Mouse (Mus musculus): ENCODE measurements at regions not wholly inside any gene's neighbourhood (a gene's known extent, or its start where the extent isn't known, plus 50 kb on each side); places are given as distances from the start of the nearest gene placed in this dataset.

- no peak for DNase-seq (ENCODE audit: low spot score)
These were observed 252.7 kb upstream of the Dnajc24 start for GRCm38 (mm10) chr2:106256012-106256411.

DNA sequence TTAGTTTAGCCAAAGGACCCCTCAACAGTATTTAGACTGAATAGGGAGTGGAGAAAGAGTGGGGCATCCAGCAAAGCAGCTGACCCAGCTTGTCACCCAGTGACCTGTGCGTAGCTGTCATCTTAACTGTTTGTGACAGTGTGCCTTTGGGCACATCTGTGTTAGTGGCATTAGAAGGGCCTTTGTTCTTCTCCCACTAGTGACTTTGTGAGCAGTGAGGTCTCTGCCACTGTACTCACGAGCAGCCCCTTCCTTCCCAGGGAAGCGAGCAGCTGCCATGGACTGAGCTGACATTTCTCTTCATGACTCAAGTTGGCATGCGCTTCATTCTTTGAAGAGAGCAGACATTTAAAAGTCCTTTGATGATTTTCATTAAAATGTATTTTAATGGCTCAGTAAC, 231.0 kb upstream of the Dnajc24 start:
- no peak for DNase-seq (ENCODE audit: low spot score)

- DNase-seq (ENCODE audit: low spot score), result no peak
These were observed 227.8 kb upstream of the Dnajc24 start for GRCm38 (mm10) chr2:106231136-106231535.

- DNase-seq (ENCODE audit: low spot score), result no peak
These were observed 226.7 kb upstream of the Dnajc24 start for GRCm38 (mm10) chr2:106230021-106230420.

DNA sequence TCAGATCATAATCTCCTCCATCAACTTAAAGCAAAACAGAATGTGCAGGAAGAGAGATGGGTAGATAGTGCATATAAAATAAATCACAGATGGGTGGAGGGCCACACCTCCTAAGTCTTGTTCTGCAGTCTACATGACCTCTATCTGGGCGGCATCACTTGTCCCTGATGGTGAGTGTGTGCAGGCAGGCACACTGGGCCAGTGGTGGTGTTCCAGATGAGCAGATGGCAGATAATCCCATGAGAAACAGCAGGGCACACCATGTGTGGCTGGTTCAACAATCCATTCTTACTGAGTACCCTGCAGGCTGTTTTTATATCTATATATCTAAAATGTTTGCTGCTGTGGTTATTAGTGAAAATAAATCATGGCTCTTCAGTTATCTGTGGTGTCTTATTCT, 224.9 kb upstream of the Dnajc24 start:
- no peak for DNase-seq (ENCODE audit: low spot score)

DNA sequence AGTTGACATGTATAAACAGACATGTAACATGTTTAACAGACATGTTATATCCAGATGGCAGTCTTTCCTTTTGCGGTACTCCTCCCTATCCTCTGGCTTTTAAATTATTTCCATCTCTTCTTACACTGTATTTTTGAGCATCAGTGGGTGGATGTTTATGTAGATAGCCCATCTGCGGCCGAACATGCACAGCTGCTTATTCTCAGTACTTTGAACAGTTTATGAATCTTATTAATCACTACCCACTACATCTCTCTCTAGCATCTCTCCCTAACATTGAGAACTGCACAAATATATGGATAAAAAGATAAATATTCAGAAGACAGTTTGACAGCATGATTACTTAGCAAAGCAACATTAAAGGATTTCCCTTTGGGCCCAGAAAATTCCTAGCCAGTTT, 212.8 kb upstream of the Dnajc24 start:
- no peak for DNase-seq (ENCODE audit: low spot score)

DNA sequence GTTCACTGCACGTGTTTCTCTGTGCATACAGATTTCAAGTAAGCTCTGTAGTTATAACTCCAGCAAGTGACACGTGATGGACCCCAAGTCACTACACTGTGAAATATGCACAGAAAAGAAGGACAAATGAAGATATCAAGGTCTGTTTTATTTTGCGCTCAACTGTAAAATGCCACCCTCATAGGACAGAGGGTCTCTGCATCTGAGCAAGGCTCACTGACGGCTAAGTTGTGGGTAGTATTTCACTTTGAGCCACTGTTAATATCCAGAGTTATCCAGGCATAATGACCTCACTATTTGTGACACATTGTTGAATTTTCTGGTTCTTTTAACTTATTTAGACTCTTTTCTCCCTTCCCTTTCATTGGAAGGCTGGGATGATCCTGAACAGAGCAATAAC, 210.4 kb upstream of the Dnajc24 start:
- DNase-seq (ENCODE audit: low spot score), result no peak

- no peak for DNase-seq (ENCODE audit: low spot score)
These were observed 207.4 kb upstream of the Dnajc24 start for GRCm38 (mm10) chr2:106210773-106211172.

DNA sequence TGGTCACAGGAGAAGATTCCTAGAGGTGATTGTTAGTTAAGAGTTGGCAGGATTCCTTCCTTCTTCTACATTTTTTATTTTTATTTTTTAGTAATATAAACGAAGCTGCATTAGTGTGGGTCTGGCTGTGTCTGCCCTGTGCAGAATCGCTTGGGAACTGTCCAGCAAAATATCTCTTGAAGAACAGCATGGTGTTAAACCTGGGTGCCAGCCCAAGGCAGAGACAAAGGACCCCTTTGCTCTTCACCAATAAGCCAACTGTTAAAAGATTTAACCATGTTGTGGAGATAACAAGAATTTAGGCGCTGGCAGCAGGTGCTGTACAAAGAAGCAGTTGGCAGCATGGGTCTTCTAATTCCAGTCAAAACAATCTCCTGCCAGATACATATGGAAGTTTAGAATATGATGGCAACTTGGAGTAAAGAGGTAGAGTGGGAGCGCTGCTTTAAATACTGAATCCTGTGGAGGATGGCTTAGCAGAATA, 205.5 kb upstream of the Dnajc24 start:
- DNase-seq (ENCODE audit: low spot score), result no peak

DNA sequence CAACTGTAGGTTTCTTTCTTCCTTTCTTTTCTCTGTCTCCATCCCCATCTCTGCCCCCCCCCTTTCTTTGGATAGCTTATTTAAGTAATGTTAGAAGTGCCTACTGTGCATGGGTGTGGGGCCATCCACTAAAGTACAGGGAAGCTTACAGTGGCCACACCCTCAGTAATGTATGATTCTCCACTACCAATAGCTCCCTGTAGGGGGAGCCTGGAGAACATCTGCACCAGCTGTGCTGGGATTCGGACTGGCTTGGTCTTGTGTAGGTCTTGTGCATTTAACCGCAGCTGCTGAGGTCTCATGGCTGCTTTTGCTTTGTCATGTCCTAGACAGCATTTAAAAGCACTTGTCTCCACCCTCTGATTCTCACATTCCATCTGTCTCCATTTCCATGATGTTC, 196.8 kb upstream of the Dnajc24 start:
- no peak for DNase-seq (ENCODE audit: low spot score)

- no peak for DNase-seq (ENCODE audit: low spot score)
These were observed 191.8 kb upstream of the Dnajc24 start for GRCm38 (mm10) chr2:106195170-106195569.

GRCm38 (mm10) chr2:106194369-106195023, 191.1 kb upstream of the Dnajc24 start:
- DNase-seq (ENCODE audit: low spot score), result no peak

- no peak for DNase-seq (ENCODE audit: low spot score)
These were observed 190.6 kb upstream of the Dnajc24 start for GRCm38 (mm10) chr2:106193889-106194347.

- no peak for DNase-seq (ENCODE audit: low spot score)
These were observed 187.4 kb upstream of the Dnajc24 start for GRCm38 (mm10) chr2:106190579-106191322.

- DNase-seq (ENCODE audit: low spot score), result no peak
These were observed 180.3 kb upstream of the Dnajc24 start for GRCm38 (mm10) chr2:106183651-106184050.

GRCm38 (mm10) chr2:106182051-106182450, 178.7 kb upstream of the Dnajc24 start:
- no peak for DNase-seq (ENCODE audit: low spot score)

GRCm38 (mm10) chr2:106162681-106163080, 159.3 kb upstream of the Dnajc24 start:
- DNase-seq (ENCODE audit: low spot score), result no peak

DNA sequence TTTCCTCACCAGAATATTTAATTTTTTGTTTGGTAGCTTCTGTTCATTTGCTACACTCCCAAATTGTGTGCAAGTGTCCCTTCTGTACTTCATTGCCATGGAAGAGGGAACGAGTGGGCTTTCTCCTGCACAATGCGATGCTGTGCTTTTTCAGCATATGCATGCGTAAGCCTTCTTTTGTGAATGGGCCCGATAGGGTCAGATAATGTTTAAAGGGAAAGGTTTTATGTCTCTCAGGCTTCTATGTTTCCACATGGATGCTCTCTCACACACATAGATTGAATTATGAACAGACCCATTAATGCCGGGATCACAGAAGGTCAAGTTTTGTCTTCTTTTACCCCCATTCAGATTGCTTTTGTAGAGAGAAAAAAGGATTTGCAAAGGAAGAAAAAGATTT, 158.5 kb upstream of the Dnajc24 start:
- DNase-seq (ENCODE audit: low spot score), result no peak

DNA sequence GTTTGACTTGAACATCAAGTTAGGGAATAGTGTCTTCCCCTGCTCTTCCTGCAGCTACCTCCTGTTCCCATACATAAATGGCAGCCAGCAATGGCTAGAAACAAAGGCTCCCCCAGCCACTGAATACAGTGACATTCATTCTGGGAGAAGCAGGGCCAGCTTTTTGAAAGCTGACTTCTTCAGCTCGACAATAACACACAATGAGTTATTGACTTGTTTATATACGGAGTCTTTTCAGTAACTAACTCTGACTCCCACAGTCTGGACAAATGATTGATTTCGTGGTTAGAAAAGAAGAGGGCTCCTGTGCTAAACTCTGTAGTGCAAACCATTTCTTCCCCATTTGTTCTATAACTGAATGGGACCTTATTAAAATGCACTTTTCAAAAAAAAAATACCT, 146.4 kb upstream of the Dnajc24 start:
- no peak for DNase-seq (ENCODE audit: low spot score)

DNA sequence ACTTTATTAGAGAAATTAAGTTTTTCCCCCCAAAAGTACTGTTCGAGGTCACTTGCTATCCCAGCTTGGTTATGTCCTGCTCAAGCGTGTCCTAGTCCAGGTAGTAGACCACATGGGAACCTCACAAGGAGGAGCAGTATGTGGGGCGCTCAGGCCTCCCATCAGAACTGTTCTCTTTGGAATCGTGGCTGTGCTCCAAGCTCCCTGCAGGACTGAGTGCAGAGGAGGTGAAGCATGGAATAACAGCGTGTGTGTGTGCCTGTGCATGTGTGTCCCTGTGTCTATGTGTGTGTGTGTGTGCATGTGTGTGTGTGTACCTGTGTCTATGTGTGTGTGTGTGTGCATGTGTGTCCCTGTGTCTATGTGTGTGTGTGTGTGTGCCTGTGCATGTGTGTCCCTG, 137.6 kb upstream of the Dnajc24 start:
- DNase-seq (ENCODE audit: low spot score), result no peak

DNA sequence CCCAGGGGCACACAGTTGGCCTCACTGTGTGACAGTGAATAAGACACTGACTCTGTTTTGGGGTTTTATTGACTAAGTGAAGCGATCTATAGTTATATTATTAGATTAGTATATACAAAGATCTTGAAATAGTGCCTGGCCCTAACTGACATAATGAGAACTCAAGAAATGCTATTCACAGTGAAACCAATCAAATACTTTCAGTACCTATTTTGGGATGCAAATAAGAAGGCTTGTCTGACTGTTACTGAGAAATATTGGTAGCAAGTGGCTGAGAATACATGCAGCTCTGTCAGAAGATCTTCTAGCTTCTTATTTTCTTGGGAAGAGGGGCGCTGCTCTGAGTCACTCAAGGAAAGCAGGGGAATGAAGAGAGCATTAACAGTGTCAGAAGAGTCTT, 97.7 kb upstream of the Dnajc24 start:
- DNase-seq (ENCODE audit: low spot score), result no peak

DNA sequence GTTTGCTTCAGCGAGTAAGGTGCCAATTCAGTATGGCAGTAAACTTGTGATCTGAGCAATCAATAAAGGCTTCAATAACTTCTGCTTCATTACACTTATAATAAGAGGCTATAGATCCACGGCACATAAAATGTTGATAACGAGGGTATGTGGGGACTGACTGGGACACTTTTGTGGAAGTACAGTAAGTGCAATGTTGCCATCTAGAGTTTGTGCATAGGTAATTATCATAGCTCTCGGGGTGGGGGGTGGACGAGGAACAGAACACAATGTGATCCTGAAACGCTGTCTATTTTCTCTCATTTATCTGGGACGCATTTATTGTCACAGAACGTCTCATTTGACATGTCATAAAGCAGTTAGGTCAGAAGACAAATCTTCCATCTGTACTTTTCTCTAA, 82.8 kb upstream of the Dnajc24 start:
- DNase-seq (ENCODE audit: low spot score), result no peak

All from spleen, adult 12 weeks (tissue).